Mouse (Mus musculus) intestine, postnatal 0 days (tissue): ENCODE data around the gene Arfip1. TPM values are rescaled to one million over a fixed set of nuclear protein-coding genes. Genes with fewer than 3 reads are reported as not detected.
A peak's percentile ranks its signal among the peaks of the same experiment; 100 is the strongest.
"Not testable (repeated sequence)": the region's sequence is repeated elsewhere in the genome, so short reads cannot be mapped to it uniquely, and the experiment has no call there.

Experiments
- ATAC-seq: fragments of 200-750 bp; cut with Nextera tagmentation; 2 replicates; pipeline ENCODE4 v1.8.0; 2017; ENCODE audit warnings: mild to moderate bottlenecking, moderate TSS enrichment, moderate library complexity
- H3K27ac ChIP-seq: fragments of 300-500 bp; sonication (generic); 2 replicates; pipeline ENCODE4 v1.5.1; 2014; ENCODE audit warnings: mild to moderate bottlenecking, low read depth, low read length, moderate library complexity
- H3K27me3 ChIP-seq: fragments of 300-500 bp; sonication (generic); replicated peaks from 2 replicates; pipeline ENCODE4 v1.6.1; 2014; ENCODE audit warnings: low read length, mixed read lengths; ENCODE audit not compliant: control insufficient read depth, insufficient read depth
- H3K36me3 ChIP-seq: fragments of 300-500 bp; sonication (generic); 2 replicates; pipeline ENCODE4 v1.6.1; 2014; ENCODE audit warnings: mild to moderate bottlenecking, moderate library complexity; ENCODE audit not compliant: control insufficient read depth, insufficient read depth
- H3K4me1 ChIP-seq: fragments of 300-500 bp; sonication (generic); replicated peaks from 2 replicates; pipeline ENCODE4 v1.6.1; 2014; ENCODE audit warnings: antibody characterized with exemption, low read length, mixed read lengths; ENCODE audit not compliant: control insufficient read depth, insufficient read depth
- H3K4me2 ChIP-seq: fragments of 300-500 bp; sonication (generic); replicated peaks from 2 replicates; pipeline ENCODE4 v1.6.1; 2014; ENCODE audit warnings: low read depth, mild to moderate bottlenecking, moderate library complexity
- H3K4me3 ChIP-seq: fragments of 300-500 bp; sonication (generic); 2 replicates; pipeline ENCODE4 v1.5.1; 2014; ENCODE audit warnings: low read depth, low read length
- H3K9ac ChIP-seq: fragments of 300-500 bp; sonication (generic); 2 replicates; pipeline ENCODE4 v1.6.1; 2014; ENCODE audit warnings: mild to moderate bottlenecking, low read depth, low read length
- H3K9me3 ChIP-seq: fragments of 300-500 bp; sonication (generic); 2 replicates; pipeline ENCODE4 v1.6.1; 2016; ENCODE audit warnings: mixed run types; ENCODE audit not compliant: control insufficient read depth
- CTCF ChIP-seq: sonication (generic); IDR thresholded peaks from 2 replicates; pipeline ENCODE4 v1.5.1; 2016; ENCODE audit warnings: low read depth, mild to moderate bottlenecking, control low read depth, antibody characterized with exemption, moderate library complexity
- WGBS: fragments of 180-500 bp; shearing (Covaris S2); extraction: QIAGEN DNeasy Blood & Tissue Kit; methylation state at CpG from one replicate; pipeline ENCODE4 v1.1.7; 2014; 5-methylcytosine and 5-hydroxymethylcytosine counted together
- polyA plus RNA-seq: library from polyadenylated mRNA; unstranded; fragments of >200 nt; fragmentation: Nextera tagmentation; extraction: Ambion mirVana; gene quantifications from 2 replicates; pipeline ENCODE4 v1.2.1, GENCODE M21; 2015

Arfip1 gene
- polyA plus RNA-seq, 1 experiment from 2014 or later = 42.6 TPM

DNA sequence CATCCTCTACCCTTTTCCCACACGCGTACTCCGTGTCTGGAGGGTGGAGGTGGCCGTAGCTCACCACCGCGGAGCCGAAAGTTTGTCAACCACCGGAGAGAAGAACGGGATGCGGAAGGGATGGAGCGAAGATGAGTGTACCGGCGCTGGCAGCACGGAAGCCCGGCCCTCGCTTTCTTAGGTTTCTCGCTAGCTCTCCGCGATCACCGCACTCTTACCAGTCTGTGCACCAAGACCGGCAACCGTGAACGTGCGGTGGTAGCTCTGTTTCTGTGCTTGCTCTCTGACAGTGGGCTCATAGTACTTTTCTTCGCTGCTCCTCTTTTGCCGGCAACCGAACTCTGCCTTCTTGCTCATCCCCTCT is 470 bp upstream of the Arfip1 start:
- Histone ChIP-seq H3K4me2 (peak overlapping the region; percentile 75), H3K4me1 (peaks cover 11% of the 10 kb centered on the region; the same call in 1 of the 2 replicates), H3K27ac (peak overlapping the region; percentile 92), H3K9ac (peak overlapping the region; percentile 67), H3K27me3 (no peaks in the 10 kb centered on the region), H3K4me3 (peak overlapping the region; percentile 79), H3K36me3 (no peaks in the 10 kb centered on the region), H3K9me3 (no peaks in the 10 kb centered on the region)
- ATAC-seq = peak; percentile 19; the same call in 1 of the 2 replicates
- no peak for TF ChIP-seq CTCF
- WGBS = 0% methylated on average over 27 of the region's 27 CpGs

DNA sequence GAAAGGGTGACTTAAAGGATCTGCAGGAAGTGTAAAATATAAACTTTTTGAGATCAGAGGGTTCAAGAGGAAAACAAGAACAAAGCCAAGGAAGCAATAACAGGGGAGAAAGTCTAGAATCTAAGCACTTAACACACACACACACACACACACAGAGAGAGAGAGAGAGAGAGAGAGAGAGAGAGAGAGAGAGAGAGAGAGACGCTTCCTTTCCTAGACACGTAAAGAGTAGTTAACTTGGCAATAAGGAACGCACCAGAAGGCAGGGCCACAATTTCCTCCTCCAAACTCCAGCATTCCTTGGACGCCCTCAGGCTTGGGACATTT is 766 bp downstream of the Arfip1 start:
- WGBS = 0% methylated on average over 4 of the region's 4 CpGs
- peak overlapping the region; percentile 79 for H3K4me3 ChIP-seq
- H3K4me1 ChIP-seq = peaks cover 11% of the 10 kb centered on the region; the same call in 1 of the 2 replicates
- no peaks in the 10 kb centered on the region for H3K27me3 ChIP-seq
- TF ChIP-seq CTCF = no peak
- peak overlapping the region; percentile 92 for H3K27ac ChIP-seq
- H3K9me3 ChIP-seq = no peaks in the 10 kb centered on the region
- H3K36me3 ChIP-seq = no peaks in the 10 kb centered on the region
- peak overlapping the region; percentile 67 for H3K9ac ChIP-seq
- ATAC-seq = no peak
- peak overlapping the region; percentile 75 for H3K4me2 ChIP-seq

DNA sequence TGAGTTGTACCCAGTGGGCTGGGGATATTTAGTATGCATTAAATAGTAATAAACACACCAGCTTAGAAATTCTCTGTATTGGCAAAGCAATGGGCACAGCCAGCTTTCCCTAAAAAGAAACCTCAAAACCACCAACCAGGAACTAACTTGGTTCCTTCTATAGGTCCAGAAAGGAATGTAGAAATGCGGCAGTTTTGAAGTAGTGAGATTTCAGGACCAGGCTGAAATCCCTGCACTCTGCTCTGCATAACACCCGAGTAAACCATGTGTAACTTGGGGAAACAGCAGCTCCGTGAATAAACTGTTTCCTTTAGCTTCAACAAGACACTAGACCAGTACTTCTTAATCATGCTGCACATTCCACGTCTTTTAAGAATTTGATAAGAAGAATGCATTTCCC is 1.7 kb downstream of the Arfip1 start:
- no peak overlapping the region; the same call in 1 of the 2 replicates for H3K9ac ChIP-seq
- peak overlapping the region; percentile 75 for H3K4me2 ChIP-seq
- no peak for TF ChIP-seq CTCF
- peaks cover 13% of the 10 kb centered on the region; the same call in 1 of the 2 replicates for H3K4me1 ChIP-seq
- ATAC-seq = no peak
- no peaks in the 10 kb centered on the region for H3K9me3 ChIP-seq
- no peaks in the 10 kb centered on the region for H3K36me3 ChIP-seq
- H3K4me3 ChIP-seq = peak overlapping the region; percentile 79
- 14% methylated on average over 4 of the region's 4 CpGs for WGBS
- H3K27ac ChIP-seq = no peak overlapping the region
- H3K27me3 ChIP-seq = no peaks in the 10 kb centered on the region

DNA sequence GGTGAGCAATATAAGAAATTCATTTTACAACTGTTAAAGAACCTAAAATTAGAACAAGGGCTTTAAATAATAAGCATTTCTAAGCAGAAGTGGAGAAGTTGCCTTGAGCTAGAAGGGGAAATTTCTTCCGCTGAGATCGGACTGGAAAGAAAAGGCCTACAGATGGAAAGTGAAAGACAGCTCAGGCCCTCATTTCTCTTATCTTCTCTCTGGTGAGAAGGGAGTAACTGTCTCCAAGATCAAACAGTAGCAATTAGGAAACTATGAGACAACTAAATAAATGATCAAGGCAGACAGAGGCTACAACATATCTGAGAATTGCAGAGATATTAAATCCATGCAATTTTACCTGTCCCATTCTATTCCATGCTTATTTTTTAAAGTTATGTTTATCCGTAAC is 11.9 kb downstream of the Arfip1 start:
- no peak overlapping the region for H3K4me2 ChIP-seq
- no peak overlapping the region for H3K27ac ChIP-seq
- H3K27me3 ChIP-seq = no peaks in the 10 kb centered on the region
- no peak for ATAC-seq
- H3K36me3 ChIP-seq = no peaks in the 10 kb centered on the region; the same call in 1 of the 2 replicates
- 70% methylated on average over 3 of the region's 3 CpGs for WGBS
- no peak overlapping the region for H3K9ac ChIP-seq
- no peak for TF ChIP-seq CTCF
- no peaks in the 10 kb centered on the region; the same call in 1 of the 2 replicates for H3K4me1 ChIP-seq
- no peak overlapping the region for H3K4me3 ChIP-seq
- no peaks in the 10 kb centered on the region for H3K9me3 ChIP-seq

DNA sequence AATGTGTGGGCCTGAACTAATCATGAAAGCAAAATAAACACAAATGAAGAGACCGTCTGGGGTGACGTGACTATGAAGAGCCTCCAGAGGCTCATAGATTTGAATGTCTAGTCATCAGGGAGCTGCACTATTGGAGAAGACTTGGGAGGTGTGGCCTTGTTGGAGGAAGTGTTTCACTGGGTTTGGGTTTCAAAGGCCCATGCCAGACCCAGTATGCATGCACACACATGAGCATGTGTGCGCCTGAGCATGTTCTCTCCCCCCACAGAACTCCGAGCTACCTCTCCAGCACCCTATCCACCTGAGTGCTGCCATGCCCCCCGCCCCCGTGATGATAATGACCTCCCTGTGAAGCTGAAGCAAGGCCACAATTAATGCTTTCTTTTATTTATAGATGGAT is 12.8 kb downstream of the Arfip1 start:
- Histone ChIP-seq H3K4me3 (no peak overlapping the region), H3K4me2 (no peak overlapping the region), H3K27me3 (no peaks in the 10 kb centered on the region), H3K9me3 (no peaks in the 10 kb centered on the region), H3K4me1 (no peaks in the 10 kb centered on the region; the same call in 1 of the 2 replicates), H3K9ac (no peak overlapping the region), H3K27ac (no peak overlapping the region), H3K36me3 (no peaks in the 10 kb centered on the region; the same call in 1 of the 2 replicates)
- WGBS = 80% methylated on average over 6 of the region's 6 CpGs
- ATAC-seq = no peak
- no peak for TF ChIP-seq CTCF

DNA sequence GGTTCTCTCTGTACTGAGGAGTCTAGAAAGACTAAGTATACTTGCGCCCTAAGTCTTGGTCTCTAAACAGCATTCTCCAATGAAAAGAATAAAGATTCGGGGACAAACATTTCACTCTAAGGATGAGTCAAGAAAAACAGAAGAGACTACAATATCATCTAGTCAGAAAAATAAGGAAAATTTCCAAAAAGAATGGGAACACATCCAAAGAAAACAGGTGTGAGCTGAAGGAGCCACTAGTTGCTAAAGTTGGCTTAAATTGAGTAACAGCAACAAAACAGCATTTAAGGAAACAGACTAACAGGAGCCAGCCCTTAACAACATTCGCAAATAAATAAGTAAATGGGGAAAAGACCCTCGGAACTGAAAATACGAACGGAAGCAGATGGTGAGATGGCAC is 13.9 kb downstream of the Arfip1 start:
- Histone ChIP-seq H3K27me3 (no peaks in the 10 kb centered on the region), H3K4me3 (no peak overlapping the region), H3K4me2 (no peak overlapping the region), H3K4me1 (no peaks in the 10 kb centered on the region; the same call in 1 of the 2 replicates), H3K9ac (no peak overlapping the region), H3K27ac (no peak overlapping the region), H3K36me3 (no peaks in the 10 kb centered on the region; the same call in 1 of the 2 replicates), H3K9me3 (no peaks in the 10 kb centered on the region)
- WGBS = 96% methylated on average over 6 of the region's 6 CpGs
- TF ChIP-seq CTCF = no peak
- no peak for ATAC-seq

DNA sequence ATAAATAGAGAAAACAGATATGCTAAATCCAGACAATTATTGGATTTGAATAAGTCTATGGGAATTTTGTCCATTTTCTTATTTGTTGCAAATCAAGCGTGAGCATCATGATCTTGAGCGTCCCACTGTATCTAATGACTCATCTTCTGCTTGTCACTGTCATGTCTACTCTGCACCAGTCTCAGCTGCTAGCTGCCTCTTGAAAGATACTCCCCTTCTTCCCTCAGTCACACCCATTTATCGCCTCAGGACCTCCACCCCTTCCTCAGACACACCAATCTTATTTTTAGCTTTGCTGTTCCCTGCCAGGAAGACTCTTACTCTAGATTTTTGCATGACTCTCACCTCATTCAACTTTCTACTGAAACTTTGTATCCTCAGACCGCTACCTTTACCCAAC is 19.0 kb downstream of the Arfip1 start:
- H3K9me3 ChIP-seq = no peaks in the 10 kb centered on the region
- ATAC-seq = no peak
- H3K4me3 ChIP-seq = no peak overlapping the region
- H3K27ac ChIP-seq = no peak overlapping the region
- H3K9ac ChIP-seq = no peak overlapping the region
- no peak for TF ChIP-seq CTCF
- WGBS = 92% methylated on average over 4 of the region's 4 CpGs
- H3K4me2 ChIP-seq = no peak overlapping the region
- no peaks in the 10 kb centered on the region; the same call in 1 of the 2 replicates for H3K4me1 ChIP-seq
- no peaks in the 10 kb centered on the region for H3K27me3 ChIP-seq
- H3K36me3 ChIP-seq = no peaks in the 10 kb centered on the region

DNA sequence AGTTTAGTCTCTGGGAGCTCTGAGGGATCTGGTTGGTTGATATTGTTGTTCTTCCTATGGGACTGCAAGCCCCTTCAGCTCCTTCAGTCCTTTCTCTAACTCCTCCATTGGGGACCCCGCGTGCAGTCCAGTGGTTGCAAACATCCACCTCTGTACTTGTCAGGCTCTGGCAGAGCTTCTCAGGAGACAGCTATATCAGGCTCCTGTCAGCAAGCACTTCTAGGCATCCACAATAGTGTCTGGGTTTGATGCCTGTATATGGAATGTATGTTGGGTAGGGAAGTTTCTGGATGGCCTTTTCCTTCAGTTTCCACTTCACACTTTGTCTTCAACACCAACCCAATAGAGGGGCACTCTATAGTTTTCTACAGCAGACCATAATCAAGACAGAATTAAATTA is 19.5 kb downstream of the Arfip1 start:
- not testable (repeated sequence) for H3K27me3 ChIP-seq, H3K36me3 ChIP-seq, H3K9ac ChIP-seq, H3K4me2 ChIP-seq, H3K27ac ChIP-seq, H3K9me3 ChIP-seq, H3K4me1 ChIP-seq, ATAC-seq, H3K4me3 ChIP-seq
- WGBS = 86% methylated on average over 2 of the region's 2 CpGs
